Mouse (Mus musculus): ENCODE measurements around the gene Thsd4. TPM values are rescaled to one million over a fixed set of nuclear protein-coding genes. Genes with fewer than 3 reads are reported as not detected.

Gene Thsd4
- polyA plus RNA-seq, 1 experiment from 2014 or later = 3.4 TPM

GRCm38 (mm10) chr9:60454406-60455076 lies 67.3 kb downstream of the Thsd4 start:
- H3K36me3 ChIP-seq (ENCODE audit: insufficient read depth, low read length) = no peaks in the 10 kb centered on the region
- H3K4me3 ChIP-seq (ENCODE audit: low read depth, low read length) = no peak overlapping the region
- 73% methylated on average over 13 of the region's 13 CpGs for WGBS
- H3K27ac ChIP-seq (ENCODE audit: low read length) = no peak overlapping the region
- H3K4me2 ChIP-seq (replicated peaks; ENCODE audit: low read depth, low read length) = no peak overlapping the region
- ATAC-seq = no peak
- no peaks in the 10 kb centered on the region for H3K4me1 ChIP-seq (ENCODE audit: insufficient read depth, low read depth, low read length)
- TF ChIP-seq EP300 (IDR thresholded peaks at IDR 0.05) (no peak), CTCF (IDR thresholded peaks at IDR 0.05) (no peak)
- no peaks in the 10 kb centered on the region for H3K27me3 ChIP-seq (replicated peaks; ENCODE audit: insufficient read depth, low read length)
- DNase-seq (ENCODE audit: low spot score) = no peak
- H3K9ac ChIP-seq (replicated peaks; ENCODE audit: low read depth) = no peak overlapping the region
- no peaks in the 10 kb centered on the region for H3K9me3 ChIP-seq (ENCODE audit: low read length)

- Histone ChIP-seq H3K4me1 (ENCODE audit: insufficient read depth, low read depth, low read length) (no peaks in the 10 kb centered on the region), H3K9ac (replicated peaks; ENCODE audit: low read depth) (no peak overlapping the region), H3K9me3 (ENCODE audit: low read length) (no peaks in the 10 kb centered on the region), H3K4me2 (replicated peaks; ENCODE audit: low read depth, low read length) (no peak overlapping the region), H3K27me3 (replicated peaks; ENCODE audit: insufficient read depth, low read length) (no peaks in the 10 kb centered on the region), H3K4me3 (ENCODE audit: low read depth, low read length) (no peak overlapping the region), H3K27ac (ENCODE audit: low read length) (no peak overlapping the region), H3K36me3 (ENCODE audit: insufficient read depth, low read length) (no peaks in the 10 kb centered on the region)
- TF ChIP-seq CTCF (IDR thresholded peaks at IDR 0.05) (no peak), EP300 (IDR thresholded peaks at IDR 0.05) (no peak)
- no peak for DNase-seq (ENCODE audit: low spot score)
- WGBS = 85% methylated on average over 3 of the region's 3 CpGs
- no peak for ATAC-seq
Measured at GRCm38 (mm10) chr9:60449498-60449897, 72.3 kb downstream of the Thsd4 start.

GRCm38 (mm10) chr9:60445821-60446220 lies 76.0 kb downstream of the Thsd4 start:
- H3K4me2 ChIP-seq (replicated peaks; ENCODE audit: low read depth, low read length) = no peak overlapping the region
- WGBS = 26% methylated on average over 4 of the region's 4 CpGs
- TF ChIP-seq CTCF (IDR thresholded peaks at IDR 0.05) (no peak), EP300 (IDR thresholded peaks at IDR 0.05) (no peak)
- peak; percentile 49 for ATAC-seq
- H3K27ac ChIP-seq (ENCODE audit: low read length) = no peak overlapping the region
- no peaks in the 10 kb centered on the region for H3K9me3 ChIP-seq (ENCODE audit: low read length)
- H3K36me3 ChIP-seq (ENCODE audit: insufficient read depth, low read length) = no peaks in the 10 kb centered on the region
- DNase-seq (ENCODE audit: low spot score) = peak; percentile 65
- no peaks in the 10 kb centered on the region for H3K4me1 ChIP-seq (ENCODE audit: insufficient read depth, low read depth, low read length)
- H3K4me3 ChIP-seq (ENCODE audit: low read depth, low read length) = no peak overlapping the region
- no peaks in the 10 kb centered on the region for H3K27me3 ChIP-seq (replicated peaks; ENCODE audit: insufficient read depth, low read length)
- no peak overlapping the region for H3K9ac ChIP-seq (replicated peaks; ENCODE audit: low read depth)

GRCm38 (mm10) chr9:60441274-60441902 lies 80.5 kb downstream of the Thsd4 start:
- Histone ChIP-seq H3K9me3 (ENCODE audit: low read length) (no peaks in the 10 kb centered on the region), H3K9ac (replicated peaks; ENCODE audit: low read depth) (no peak overlapping the region), H3K4me1 (ENCODE audit: insufficient read depth, low read depth, low read length) (no peaks in the 10 kb centered on the region), H3K4me3 (ENCODE audit: low read depth, low read length) (no peak overlapping the region), H3K27me3 (replicated peaks; ENCODE audit: insufficient read depth, low read length) (no peaks in the 10 kb centered on the region), H3K4me2 (replicated peaks; ENCODE audit: low read depth, low read length) (no peak overlapping the region), H3K36me3 (ENCODE audit: insufficient read depth, low read length) (no peaks in the 10 kb centered on the region), H3K27ac (ENCODE audit: low read length) (no peak overlapping the region)
- ATAC-seq = no peak
- DNase-seq (ENCODE audit: low spot score) = no peak
- TF ChIP-seq CTCF (IDR thresholded peaks at IDR 0.05) (no peak), EP300 (IDR thresholded peaks at IDR 0.05) (no peak)
- 72% methylated on average over 10 of the region's 10 CpGs for WGBS

- Histone ChIP-seq H3K9me3 (ENCODE audit: low read length) (no peaks in the 10 kb centered on the region), H3K4me1 (ENCODE audit: insufficient read depth, low read depth, low read length) (no peaks in the 10 kb centered on the region), H3K4me3 (ENCODE audit: low read depth, low read length) (no peak overlapping the region), H3K27ac (ENCODE audit: low read length) (no peak overlapping the region), H3K27me3 (replicated peaks; ENCODE audit: insufficient read depth, low read length) (no peaks in the 10 kb centered on the region), H3K9ac (replicated peaks; ENCODE audit: low read depth) (no peak overlapping the region), H3K4me2 (replicated peaks; ENCODE audit: low read depth, low read length) (no peak overlapping the region), H3K36me3 (ENCODE audit: insufficient read depth, low read length) (no peaks in the 10 kb centered on the region)
- no peak for TF ChIP-seq CTCF (IDR thresholded peaks at IDR 0.05)
- no peak for TF ChIP-seq EP300 (IDR thresholded peaks at IDR 0.05)
- ATAC-seq (no peak), DNase-seq (ENCODE audit: low spot score) (no peak)
- 50% methylated on average over 8 of the region's 8 CpGs for WGBS
Measured at GRCm38 (mm10) chr9:60440506-60440905, 81.3 kb downstream of the Thsd4 start.

GRCm38 (mm10) chr9:60436246-60436645 lies 85.6 kb downstream of the Thsd4 start:
- H3K4me3 ChIP-seq (ENCODE audit: low read depth, low read length) = no peak overlapping the region
- no peaks in the 10 kb centered on the region for H3K9me3 ChIP-seq (ENCODE audit: low read length)
- H3K9ac ChIP-seq (replicated peaks; ENCODE audit: low read depth) = no peak overlapping the region
- DNase-seq (ENCODE audit: low spot score) (no peak), ATAC-seq (no peak)
- WGBS = 92% methylated on average over 3 of the region's 3 CpGs
- no peaks in the 10 kb centered on the region for H3K36me3 ChIP-seq (ENCODE audit: insufficient read depth, low read length)
- TF ChIP-seq EP300 (IDR thresholded peaks at IDR 0.05) (no peak), CTCF (IDR thresholded peaks at IDR 0.05) (no peak)
- H3K27me3 ChIP-seq (replicated peaks; ENCODE audit: insufficient read depth, low read length) = no peaks in the 10 kb centered on the region
- no peak overlapping the region for H3K27ac ChIP-seq (ENCODE audit: low read length)
- H3K4me1 ChIP-seq (ENCODE audit: insufficient read depth, low read depth, low read length) = no peaks in the 10 kb centered on the region
- H3K4me2 ChIP-seq (replicated peaks; ENCODE audit: low read depth, low read length) = no peak overlapping the region
